Mouse (Mus musculus) embryonic fibroblast, embryonic 13.5 days (primary cell): ENCODE data around the gene Pilrb2.
"Not testable (repeated sequence)": the region's sequence is repeated elsewhere in the genome, so short reads cannot be mapped to it uniquely, and the experiment has no call there.

ENCODE experiments used
- CTCF ChIP-seq: IDR thresholded peaks from 2 replicates; pipeline ENCODE4 v1.5.1; 2011; ENCODE audit warnings: mild to moderate bottlenecking, control low read depth, low read length, moderate library complexity, borderline replicate concordance; ENCODE audit not compliant: insufficient read depth
- POLR2A ChIP-seq: IDR thresholded peaks from 2 replicates; pipeline ENCODE4 v1.6.1; 2011; ENCODE audit warnings: low read depth, mild to moderate bottlenecking, control low read depth, low read length, moderate library complexity

GRCm38 (mm10) chr5:137850313-137850712 lies 21.3 kb downstream of the Pilrb2 start:
- not testable (repeated sequence) for TF ChIP-seq POLR2A, CTCF
